Mouse (Mus musculus): ENCODE results near the gene Usp43.

DNA sequence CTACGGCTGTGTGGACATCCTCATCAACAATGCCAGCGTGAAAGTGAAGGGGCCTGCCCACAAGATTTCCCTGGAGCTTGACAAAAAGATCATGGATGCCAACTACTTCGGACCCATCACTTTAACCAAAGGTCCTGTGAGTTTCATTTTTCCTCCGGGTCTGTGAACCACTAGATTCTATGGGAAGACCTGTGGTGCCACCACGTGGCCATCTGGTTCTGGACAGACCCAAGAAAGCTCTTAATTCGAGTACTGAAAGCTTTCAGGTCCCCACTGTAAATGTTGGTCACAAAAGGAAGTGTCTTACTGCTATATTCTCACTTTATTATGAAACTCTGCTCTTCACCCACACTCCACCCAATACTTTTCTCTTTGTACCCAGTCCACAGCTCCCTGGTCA, 110.4 kb downstream of the Usp43 start:
- no peak for TF ChIP-seq POLR2A (IDR thresholded peaks at IDR 0.05; ENCODE audit: borderline replicate concordance, insufficient read depth, low read length)
- TF ChIP-seq CTCF (IDR thresholded peaks at IDR 0.05; ENCODE audit: borderline replicate concordance, insufficient read depth, low read depth, low read length): peak; percentile 41; the same call in 1 of the 2 replicates

All from cerebellum, adult 2 months (tissue).